Comparison of ENCODE assay signal across 9 mouse cellular contexts in genomic region chr19:42315914-42316313, GRCm38 (mm10).
DNase-seq lines count a peak whose midpoint lies in the region; ATAC-seq and TF ChIP-seq lines count a peak whose summit lies in the region.
"Had no signal": no experiment of that assay in that cellular context is flagged by ENCODE, and none has a peak within 500 bp of the region (broad histone marks: within the 10 kb centered on the region; RNA-seq: fewer than 3 reads in every experiment).

No protein-coding gene starts in this region.

- intact Hi-C loops in heart, postnatal 25 days (cut with DNase I), result loop anchor here (2.0 to 5.0 kb wide), 2 partner anchors 126 to 339 kb away; no protein-coding TSS in a partner anchor

- no peak overlapping the region for H3K9ac ChIP-seq in ES-Bruce4 (ENCODE audit: low read depth, poor library complexity, severe bottlenecking)
- no peak overlapping the region for H3K9ac ChIP-seq in forebrain, embryonic 11.5 days (ENCODE audit: low read length)
- no peak overlapping the region for H3K9ac ChIP-seq in lung, embryonic 16.5 days (ENCODE audit: low read length)
- H3K9ac ChIP-seq: limb, embryonic 12.5 days had no signal

- H3K4me2 ChIP-seq in forebrain, embryonic 11.5 days (ENCODE audit: low read depth, low read length, severe bottlenecking), result no peak overlapping the region
- H3K4me2 ChIP-seq in lung, embryonic 16.5 days (ENCODE audit: low read depth, low read length), result no peak overlapping the region
- H3K4me2 ChIP-seq: limb, embryonic 12.5 days had no signal

- peak; percentile 67; the same call in 1 of the 2 replicates for TF ChIP-seq EP300 in ES-Bruce4 (IDR thresholded peaks at IDR 0.05; ENCODE audit: insufficient read depth, low read depth, low read length)

- TF ChIP-seq CTCF in ES-Bruce4 (IDR thresholded peaks at IDR 0.05; ENCODE audit: low read depth, low read length), result peak; percentile 98

- 7% methylated on average over 1 of the region's 1 CpGs for WGBS in forebrain, embryonic 11.5 days
- WGBS in lung, embryonic 16.5 days, result 6% methylated on average over 1 of the region's 1 CpGs

- DNase-seq in c-Kit-negative CD71-positive TER-119-positive erythroid progenitor cells, embryonic 14.5 days (ENCODE audit: low read depth, low spot score), result peak; percentile 12
- peak; percentile 90 for DNase-seq in forebrain, embryonic 11.5 days (ENCODE audit: low spot score)
- peak; percentile 17 for DNase-seq in heart, postnatal 25 days (ENCODE audit: low spot score)
- peak; percentile 93 for DNase-seq in layer of hippocampus, adult 11-12 months (ENCODE audit: low spot score)
- DNase-seq in retina, adult 2 months (ENCODE audit: low read depth, low spot score), result peak; percentile 63
- peak; percentile 40 to 49 for DNase-seq in thymus, postnatal 36 days

- no peaks in the 10 kb centered on the region for H3K9me3 ChIP-seq in ES-Bruce4 (replicated peaks; ENCODE audit: control insufficient read depth, insufficient read depth, low read length, poor library complexity, severe bottlenecking)
- no peaks in the 10 kb centered on the region for H3K9me3 ChIP-seq in forebrain, embryonic 11.5 days (ENCODE audit: control insufficient read depth, low read length)
- H3K9me3 ChIP-seq in lung, embryonic 16.5 days (ENCODE audit: control insufficient read depth, low read length), result no peaks in the 10 kb centered on the region
- H3K9me3 ChIP-seq: limb, embryonic 12.5 days had no signal

- no peak overlapping the region for H3K4me3 ChIP-seq in ES-Bruce4 (ENCODE audit: low read depth, low read length)
- no peak overlapping the region for H3K4me3 ChIP-seq in forebrain, embryonic 11.5 days (ENCODE audit: low read depth, low read length)
- no peak overlapping the region for H3K4me3 ChIP-seq in lung, embryonic 16.5 days (ENCODE audit: low read length)
- H3K4me3 ChIP-seq: limb, embryonic 12.5 days had no signal

- peak; percentile 72 for ATAC-seq in forebrain, embryonic 11.5 days (replicated peaks; ENCODE audit: low FRiP score)
- peak; percentile 64 for ATAC-seq in lung, embryonic 16.5 days (ENCODE audit: low read depth)

- H3K27me3 ChIP-seq in ES-Bruce4 (ENCODE audit: control insufficient read depth, insufficient read depth, low read length, poor library complexity, severe bottlenecking), result no peaks in the 10 kb centered on the region
- H3K27me3 ChIP-seq in forebrain, embryonic 11.5 days (ENCODE audit: control insufficient read depth, insufficient read depth, low read length), result no peaks in the 10 kb centered on the region
- peaks cover 2% of the 10 kb centered on the region; the same call in 1 of the 2 replicates for H3K27me3 ChIP-seq in lung, embryonic 16.5 days (ENCODE audit: control insufficient read depth, insufficient read depth, low read depth, low read length)

- H3K36me3 ChIP-seq in ES-Bruce4 (ENCODE audit: control insufficient read depth, insufficient read depth, low read length, poor library complexity, severe bottlenecking), result no peaks in the 10 kb centered on the region
- H3K36me3 ChIP-seq in forebrain, embryonic 11.5 days (ENCODE audit: control insufficient read depth, insufficient read depth, low read length), result no peaks in the 10 kb centered on the region
- no peaks in the 10 kb centered on the region for H3K36me3 ChIP-seq in lung, embryonic 16.5 days (ENCODE audit: control insufficient read depth, insufficient read depth, low read length)
- H3K36me3 ChIP-seq: limb, embryonic 12.5 days had no signal

- peaks cover 2% of the 10 kb centered on the region for H3K4me1 ChIP-seq in ES-Bruce4 (ENCODE audit: control insufficient read depth, insufficient read depth, low read length)
- peaks cover 5% of the 10 kb centered on the region for H3K4me1 ChIP-seq in forebrain, embryonic 11.5 days (replicated peaks; ENCODE audit: control insufficient read depth, insufficient read depth, low read length)
- H3K4me1 ChIP-seq in lung, embryonic 16.5 days (replicated peaks; ENCODE audit: control insufficient read depth, insufficient read depth, low read length), result peaks cover 10% of the 10 kb centered on the region; the same call in 1 of the 2 replicates

- TF ChIP-seq POLR2A in ES-Bruce4 (IDR thresholded peaks at IDR 0.05; ENCODE audit: insufficient read depth, low read length), result no peak

- no peak overlapping the region for H3K27ac ChIP-seq in ES-Bruce4 (ENCODE audit: insufficient read depth, low read length)
- no peak overlapping the region for H3K27ac ChIP-seq in forebrain, embryonic 11.5 days (ENCODE audit: low read depth, low read length)
- no peak overlapping the region for H3K27ac ChIP-seq in lung, embryonic 16.5 days (ENCODE audit: low read length)
- H3K27ac ChIP-seq: limb, embryonic 12.5 days had no signal

Comparison
In these comparisons a context has a peak if more than half of its experiments do, and no peak if none do; other contexts are left out.
1. DNase-seq: peak in every context shown above with its lines; median percentile 93 in layer of hippocampus, adult 11-12 months; 90 in forebrain, embryonic 11.5 days; 63 in retina, adult 2 months; 44 in thymus, postnatal 36 days; 17 in heart, postnatal 25 days; 12 in c-Kit-negative CD71-positive TER-119-positive erythroid progenitor cells, embryonic 14.5 days.